ENCODE assay signal across 30 mouse cellular contexts in genomic region chr8:85800164-85800563, GRCm38 (mm10). TPM values are rescaled to one million over a fixed set of nuclear protein-coding genes. Genes with fewer than 3 reads are reported as not detected.
DNase-seq lines count a peak whose midpoint lies in the region; ATAC-seq and TF ChIP-seq lines count a peak whose summit lies in the region.
"Had no signal": no experiment of that assay in that cellular context is flagged by ENCODE, and none has a peak within 500 bp of the region (broad histone marks: within the 10 kb centered on the region; RNA-seq: fewer than 3 reads in every experiment).

No protein-coding gene starts in this region.

- no peak for DNase-seq in spleen, adult 2 months (ENCODE audit: low read depth in 1 of 2, low spot score in 2 of 2)
- no peak for DNase-seq in spleen, postnatal 14 days (ENCODE audit: low spot score in 2 of 2)
- DNase-seq in MEL-GATA-1-ER (ENCODE audit: extremely low read depth, low read depth) = peak; percentile 22
- no peak for DNase-seq in forebrain, embryonic 11.5 days (ENCODE audit: low spot score)
- DNase-seq in left cerebral cortex, adult 18-20 months (ENCODE audit: low spot score in 2 of 2) = no peak
- DNase-seq in midbrain, embryonic 10.5 days (ENCODE audit: low spot score) = no peak
- DNase-seq: adrenal gland, adult 2 months; adrenal gland, postnatal 14 days; cerebellum, adult 11 months; cerebellum, adult 2 months; cerebellum, adult 9-11 months; cerebellum, postnatal 25 days; embryo, embryonic 11 days; forebrain, postnatal 0 days; gastrocnemius, adult 2 months; gastrocnemius, postnatal 14 days; heart, adult 18-20 months; heart, postnatal 10 days; heart, postnatal 36 days had no signal

- H3K27ac ChIP-seq in spleen, adult 2 months (ENCODE audit: insufficient read depth, low read length) = 0 out of 2 replicates have a peak overlapping the region, but pooled peaks have one; percentile 3
- no peak overlapping the region for H3K27ac ChIP-seq in forebrain, embryonic 11.5 days (ENCODE audit: low read depth, low read length)
- no peak overlapping the region for H3K27ac ChIP-seq in midbrain, embryonic 10.5 days (replicated peaks)
- H3K27ac ChIP-seq: embryonic facial prominence, embryonic 10.5 days; embryonic facial prominence, embryonic 13.5 days; forebrain, embryonic 10.5 days; gastrocnemius, adult 2 months; heart, embryonic 15.5 days; hindbrain, embryonic 10.5 days; hindbrain, embryonic 14.5 days had no signal

- no peak for TF ChIP-seq POLR2A in spleen, adult 2 months (IDR thresholded peaks at IDR 0.05; ENCODE audit: low read depth, low read length)

- H3K4me1 ChIP-seq in spleen, adult 2 months (ENCODE audit: control insufficient read depth, insufficient read depth, insufficient read length) = no peaks in the 10 kb centered on the region
- H3K4me1 ChIP-seq in forebrain, embryonic 11.5 days (replicated peaks; ENCODE audit: control insufficient read depth, insufficient read depth, low read length) = no peaks in the 10 kb centered on the region
- H3K4me1 ChIP-seq in midbrain, embryonic 10.5 days = no peaks in the 10 kb centered on the region
- H3K4me1 ChIP-seq: embryonic facial prominence, embryonic 10.5 days; embryonic facial prominence, embryonic 13.5 days; forebrain, embryonic 10.5 days; heart, embryonic 12.5 days; heart, embryonic 15.5 days; hindbrain, embryonic 10.5 days had no signal

- no peak for TF ChIP-seq CTCF in spleen, adult 2 months (IDR thresholded peaks at IDR 0.05; ENCODE audit: extremely low read depth, insufficient read depth, insufficient read length, insufficient replicate concordance)

- H3K36me3 ChIP-seq in spleen, adult 2 months (ENCODE audit: control insufficient read depth, insufficient read depth, low read length) = peaks cover 2% of the 10 kb centered on the region; the same call in 1 of the 2 replicates
- no peaks in the 10 kb centered on the region; the same call in 1 of the 2 replicates for H3K36me3 ChIP-seq in forebrain, embryonic 11.5 days (ENCODE audit: control insufficient read depth, insufficient read depth, low read length)
- peaks cover 31% of the 10 kb centered on the region for H3K36me3 ChIP-seq in midbrain, embryonic 10.5 days

- H3K27me3 ChIP-seq in spleen, adult 2 months (ENCODE audit: control insufficient read depth, insufficient read depth, low read length) = no peaks in the 10 kb centered on the region
- no peaks in the 10 kb centered on the region for H3K27me3 ChIP-seq in forebrain, embryonic 11.5 days (ENCODE audit: control insufficient read depth, insufficient read depth, low read length)
- H3K27me3 ChIP-seq in midbrain, embryonic 10.5 days (ENCODE audit: low read depth, poor library complexity, severe bottlenecking) = no peaks in the 10 kb centered on the region
- H3K27me3 ChIP-seq: embryonic facial prominence, embryonic 13.5 days; heart, embryonic 12.5 days; heart, embryonic 15.5 days had no signal

- 67% methylated on average over 1 of the region's 1 CpGs for WGBS in spleen, adult 2 months
- WGBS in forebrain, embryonic 11.5 days = 95% methylated on average over 1 of the region's 1 CpGs
- 94% methylated on average over 1 of the region's 1 CpGs for WGBS in midbrain, embryonic 10.5 days

- H3K9ac ChIP-seq in forebrain, embryonic 11.5 days (ENCODE audit: low read length) = no peak overlapping the region
- H3K9ac ChIP-seq: embryonic facial prominence, embryonic 13.5 days; forebrain, postnatal 0 days; heart, embryonic 12.5 days; heart, embryonic 15.5 days; hindbrain, embryonic 14.5 days had no signal

- no peak overlapping the region for H3K4me2 ChIP-seq in forebrain, embryonic 11.5 days (ENCODE audit: low read depth, low read length, severe bottlenecking)
- H3K4me2 ChIP-seq: embryonic facial prominence, embryonic 13.5 days; heart, embryonic 12.5 days; heart, embryonic 15.5 days; hindbrain, embryonic 14.5 days had no signal

- H3K9me3 ChIP-seq in forebrain, embryonic 11.5 days (ENCODE audit: control insufficient read depth, low read length) = no peaks in the 10 kb centered on the region
- no peaks in the 10 kb centered on the region for H3K9me3 ChIP-seq in midbrain, embryonic 10.5 days (replicated peaks)
- H3K9me3 ChIP-seq: embryonic facial prominence, embryonic 10.5 days; embryonic facial prominence, embryonic 13.5 days; forebrain, embryonic 10.5 days; heart, embryonic 12.5 days; heart, embryonic 15.5 days; hindbrain, embryonic 10.5 days had no signal

- H3K4me3 ChIP-seq in spleen, adult 2 months (ENCODE audit: extremely low read depth, insufficient read depth, insufficient read length) = no peak overlapping the region
- H3K4me3 ChIP-seq in forebrain, embryonic 11.5 days (ENCODE audit: low read depth, low read length) = no peak overlapping the region
- no peak overlapping the region for H3K4me3 ChIP-seq in midbrain, embryonic 10.5 days
- H3K4me3 ChIP-seq: embryonic facial prominence, embryonic 10.5 days; embryonic facial prominence, embryonic 13.5 days; erythroblast, embryonic 14.5 days; forebrain, embryonic 10.5 days; gastrocnemius, adult 2 months; heart, embryonic 12.5 days; heart, embryonic 15.5 days; hindbrain, embryonic 10.5 days had no signal

- peak; percentile 59 for ATAC-seq in megakaryocyte, adult 5-6 weeks (ENCODE audit: poor library complexity, severe bottlenecking)
- no peak for ATAC-seq in forebrain, embryonic 11.5 days (replicated peaks; ENCODE audit: low FRiP score)
- ATAC-seq: CD4-positive, CD25-positive, alpha-beta regulatory T cell, adult 4 months; forebrain, embryonic 14.5 days; forebrain, postnatal 0 days had no signal

RNA-seq across cellular contexts. Expression of gene Itfg1, which starts 40.6 kb away (rescaled TPM):
- 6.4 and 7.4 TPM in 2 replicates for polyA plus RNA-seq in spleen, adult 2 months (2012; rRNA removed)
- total RNA-seq in megakaryocyte, adult 5-6 weeks (2015) = 43.0 and 50.6 TPM in 2 replicates
- 32.5 and 36.2 TPM in 2 replicates for total RNA-seq in megakaryocyte, adult 5-6 weeks (2017)
- 85.7 and 86.1 TPM in 2 replicates for polyA plus RNA-seq in forebrain, embryonic 11.5 days (2014; fragmentation: Nextera tagmentation; extraction: Ambion mirVana)
- 100 to 1,000 TPM; 172 to 183 TPM for total RNA-seq in left cerebral cortex, adult 18-20 months (2021)
- 68.0 and 78.7 TPM in 2 replicates for polyA plus RNA-seq in midbrain, embryonic 10.5 days (2016; fragmentation: Nextera tagmentation; extraction: Ambion mirVana)

RNA-seq across cellular contexts. Expression of gene Phkb, which starts 40.6 kb away (rescaled TPM):
- polyA plus RNA-seq in spleen, adult 2 months (2012; rRNA removed) = 2.8 and 3.1 TPM in 2 replicates
- 26.1 and 38.3 TPM in 2 replicates for total RNA-seq in megakaryocyte, adult 5-6 weeks (2015)
- 13.5 and 19.1 TPM in 2 replicates for total RNA-seq in megakaryocyte, adult 5-6 weeks (2017)
- 39.0 and 51.9 TPM in 2 replicates for polyA plus RNA-seq in forebrain, embryonic 11.5 days (2014; fragmentation: Nextera tagmentation; extraction: Ambion mirVana)
- total RNA-seq in left cerebral cortex, adult 18-20 months (2021) = 10 to 100 TPM; 42.0 to 43.9 TPM
- polyA plus RNA-seq in midbrain, embryonic 10.5 days (2016; fragmentation: Nextera tagmentation; extraction: Ambion mirVana) = 42.0 and 42.9 TPM in 2 replicates
